Mouse (Mus musculus) urinary bladder, adult 18-20 months (tissue): ENCODE data around the gene Usp2.

Experiments
- DNase-seq, 2 experiments: peaks; one replicate each; pipeline ENCODE4 v3.0.0; 2022; ENCODE audit warnings: low spot score in 2 of 2, mixed read lengths in 2 of 2

Gene Usp2

DNA sequence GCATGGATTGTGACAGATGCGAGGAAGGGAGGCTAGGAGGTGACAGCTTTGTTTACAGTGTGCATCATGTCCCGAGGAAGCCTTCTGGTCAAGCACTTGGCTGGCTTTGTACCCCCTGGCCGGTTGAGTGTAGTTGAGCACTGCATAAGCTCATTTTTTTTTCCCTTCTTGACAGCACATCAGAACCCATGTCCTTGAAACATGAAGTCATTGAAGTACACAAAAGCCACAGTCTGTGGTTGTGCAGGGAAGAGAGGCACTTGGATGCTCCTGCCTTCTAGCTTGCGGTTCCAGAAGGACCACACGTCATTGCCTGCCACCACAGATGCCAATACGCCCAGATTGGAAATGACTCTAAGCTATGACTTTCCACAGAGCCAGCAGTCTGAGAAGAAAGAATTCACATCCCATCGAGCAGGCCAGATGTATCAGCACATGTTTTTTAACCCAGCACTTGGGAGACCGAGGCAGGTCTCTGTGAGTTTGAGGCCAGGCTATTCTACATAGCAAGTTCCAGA, 53.2 kb downstream of the Usp2 start:
- DNase-seq = no peak

- DNase-seq = no peak
Measured at GRCm38 (mm10) chr9:44124317-44124716, 57.5 kb downstream of the Usp2 start.

- no peak for DNase-seq
Measured at GRCm38 (mm10) chr9:44125026-44125425, 58.2 kb downstream of the Usp2 start.

- DNase-seq = peak; percentile 64 to 69
Measured at GRCm38 (mm10) chr9:44125546-44126428, 59.0 kb downstream of the Usp2 start.

DNA sequence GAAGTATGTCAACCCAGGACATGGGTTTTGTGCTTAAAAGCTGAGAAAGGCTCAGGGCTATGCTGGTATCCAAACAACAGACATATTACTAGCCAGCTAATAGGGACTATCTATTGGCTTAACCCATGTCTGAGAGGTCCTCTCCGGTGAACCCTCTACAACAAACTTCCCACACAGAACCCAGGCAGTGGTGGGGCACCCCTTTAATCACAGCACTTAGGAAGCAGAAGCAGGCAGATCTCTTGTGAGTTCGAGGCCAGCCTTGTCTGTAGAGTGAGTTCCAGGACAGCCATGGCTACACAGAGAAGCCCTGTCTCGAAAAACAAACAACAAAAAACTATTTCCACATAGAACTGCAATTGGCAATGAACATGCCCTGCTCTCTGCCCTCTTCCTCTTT, 59.9 kb downstream of the Usp2 start:
- DNase-seq = no peak

DNA sequence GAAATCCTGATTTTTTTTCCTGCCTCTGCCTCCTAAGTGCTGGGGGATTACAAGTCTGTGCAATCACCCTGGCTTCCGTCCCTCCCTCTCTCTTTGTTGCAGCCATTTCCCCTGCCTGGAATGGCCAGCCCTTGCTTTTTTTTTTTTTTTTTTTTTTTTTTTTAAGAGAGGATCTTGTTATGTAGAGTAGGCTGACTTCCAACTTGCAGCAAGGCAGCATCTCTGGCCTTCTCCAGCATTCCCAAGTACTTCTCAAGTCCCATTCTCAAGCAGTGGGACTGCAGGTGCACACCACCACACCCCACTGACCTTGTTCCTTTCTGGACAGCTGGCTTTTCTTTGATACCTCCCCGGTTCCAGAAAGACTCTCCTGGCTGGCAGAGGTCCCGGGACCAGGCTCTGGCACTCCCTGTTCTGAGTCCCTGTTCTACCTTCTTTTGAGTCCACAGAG, 60.6 kb downstream of the Usp2 start:
- no peak for DNase-seq

GRCm38 (mm10) chr9:44129633-44130032, 62.8 kb downstream of the Usp2 start:
- DNase-seq = no peak

- DNase-seq = peak; percentile 49 to 52
Measured at GRCm38 (mm10) chr9:44130034-44130433, 63.2 kb downstream of the Usp2 start.

- no peak for DNase-seq
Measured at GRCm38 (mm10) chr9:44130581-44131275, 63.9 kb downstream of the Usp2 start.

- DNase-seq = no peak
Measured at GRCm38 (mm10) chr9:44131276-44131590, 64.4 kb downstream of the Usp2 start.

DNA sequence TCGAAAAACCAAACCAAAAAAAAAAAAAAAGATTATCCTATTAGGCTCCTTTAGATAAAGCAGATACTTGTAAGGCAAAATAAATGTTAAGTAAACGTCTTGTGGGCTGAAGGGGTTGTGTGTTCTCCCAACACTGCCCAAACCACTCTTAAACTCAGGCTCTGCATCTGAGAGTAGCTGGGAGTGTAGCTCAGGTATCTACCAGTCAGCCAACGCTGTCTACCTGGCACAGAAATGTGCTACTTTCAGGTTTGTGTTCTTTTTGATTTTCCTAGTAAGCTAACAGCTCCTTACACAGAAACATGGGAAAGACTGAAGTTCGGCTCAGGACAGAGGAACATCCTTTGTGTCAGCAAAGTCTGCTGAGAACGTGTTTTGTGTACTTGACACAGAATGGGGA, 65.4 kb downstream of the Usp2 start:
- no peak for DNase-seq

DNA sequence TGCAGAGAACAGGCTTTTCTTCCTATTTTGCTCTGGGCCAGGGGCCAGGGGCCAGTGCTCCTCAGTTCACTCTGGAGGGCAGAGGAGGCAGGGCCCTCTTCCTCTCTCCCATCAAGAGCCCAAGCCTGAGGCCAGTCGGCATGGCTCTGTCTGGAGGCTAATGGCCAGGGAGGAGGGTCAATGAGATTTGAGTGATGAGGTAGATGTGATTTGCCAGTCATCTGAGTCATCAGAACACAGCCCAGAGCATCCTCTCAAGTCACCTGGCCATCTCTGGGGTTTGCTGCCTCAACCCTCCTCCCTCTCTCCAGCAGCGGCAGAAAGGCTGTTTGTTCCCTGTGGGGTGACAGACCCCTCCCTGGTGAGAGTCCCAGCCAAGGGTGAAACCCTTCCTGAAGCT, 66.5 kb downstream of the Usp2 start:
- DNase-seq = no peak

DNA sequence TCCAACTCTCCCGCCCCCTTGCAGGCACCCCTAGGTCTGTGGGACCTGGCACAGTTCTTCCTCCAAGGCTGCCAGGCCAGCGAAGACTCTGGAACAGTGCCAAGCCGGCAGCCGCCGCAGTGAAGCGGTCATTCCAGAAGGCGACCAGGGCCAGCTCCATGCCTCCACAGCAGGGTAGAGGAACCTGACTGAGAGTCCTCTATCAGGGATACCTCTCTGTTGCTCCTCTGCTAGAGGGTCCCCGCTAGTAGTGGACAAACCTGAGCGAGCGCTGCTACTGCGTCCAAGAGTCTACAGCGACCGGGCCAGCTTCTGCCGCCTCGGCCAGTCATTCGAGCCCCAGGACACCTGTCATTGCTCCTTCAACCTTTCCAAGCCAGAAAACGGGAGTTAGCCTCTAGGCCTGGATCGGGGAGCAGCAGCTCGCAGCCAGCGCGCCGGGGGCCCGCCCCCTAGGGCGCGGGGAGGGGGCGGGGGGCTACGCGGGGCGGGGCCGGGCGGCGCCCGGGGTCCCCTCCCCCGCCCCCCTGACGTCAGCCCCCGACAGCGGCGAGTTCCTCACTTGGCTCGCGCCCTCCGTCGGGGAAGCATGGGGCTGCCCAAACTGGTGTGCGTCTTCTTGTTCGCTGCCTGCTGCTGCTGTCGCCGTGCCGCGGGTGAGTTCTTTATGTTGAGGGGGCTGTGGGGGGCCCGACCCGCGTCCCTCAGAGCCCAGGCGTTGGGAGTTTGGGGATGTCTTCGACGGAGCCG, 67.5 kb downstream of the Usp2 start, which contains the start of gene Mcam:
Mcam (plus strand) TSS at position 369 of the 750 bp plus-strand sequence.
- peak; percentile 38 for DNase-seq

GRCm38 (mm10) chr9:44134851-44135730, 68.3 kb downstream of the Usp2 start:
- peak; percentile 27 to 56 for DNase-seq

DNA sequence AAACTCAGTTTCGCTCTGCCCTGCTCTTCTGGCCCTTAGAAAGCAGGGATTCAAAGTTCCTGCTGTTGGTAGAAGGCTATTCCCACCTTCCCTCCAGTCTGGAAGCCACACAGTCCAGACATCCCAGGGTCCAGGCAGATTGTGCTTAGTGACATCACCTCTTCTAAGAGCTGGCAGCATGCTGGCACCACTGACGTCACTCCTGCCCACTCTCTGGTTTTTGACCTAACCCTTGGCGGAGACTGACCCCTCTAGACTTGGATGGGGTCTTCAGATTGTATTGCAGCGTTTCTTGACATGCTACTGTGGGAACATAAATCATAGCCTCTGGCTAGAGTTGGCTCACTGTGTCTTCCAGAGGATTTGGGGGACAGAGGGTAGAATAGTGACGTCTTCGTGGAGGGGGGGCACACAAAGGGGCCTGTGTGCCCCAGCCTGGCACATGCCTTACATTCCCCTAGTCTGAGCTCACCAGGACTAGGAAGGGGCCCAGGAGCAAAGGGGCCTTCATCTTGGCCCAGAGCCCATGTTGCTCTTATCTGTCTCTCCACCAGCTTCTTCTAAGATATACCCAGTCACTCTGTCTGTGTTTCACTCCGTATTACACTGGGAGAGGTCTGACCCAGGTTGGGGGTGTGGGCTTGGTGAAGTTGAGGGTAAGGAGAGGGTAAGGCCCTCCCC, 69.0 kb downstream of the Usp2 start:
- no peak for DNase-seq

DNA sequence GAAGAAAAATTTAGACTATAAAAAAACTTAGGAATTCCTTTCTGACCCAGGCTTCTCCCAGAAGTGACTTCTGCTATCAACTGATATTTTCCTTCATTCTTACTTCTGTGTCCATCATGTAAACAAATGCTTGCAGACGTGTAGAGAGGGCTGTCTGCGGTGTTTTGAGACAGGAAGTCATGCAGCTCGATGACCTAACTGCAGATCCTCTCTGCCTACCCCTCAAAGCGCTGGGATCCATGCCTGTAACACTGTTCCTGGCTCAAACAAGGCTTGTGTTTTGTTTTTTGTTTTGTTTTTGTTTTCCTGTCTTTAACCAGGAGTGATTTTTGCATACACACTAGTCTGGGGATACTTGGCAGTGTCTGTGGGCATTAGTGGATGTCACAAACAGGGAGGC, 71.0 kb downstream of the Usp2 start:
- no peak for DNase-seq

- DNase-seq = no peak
Measured at GRCm38 (mm10) chr9:44141951-44142350, 75.1 kb downstream of the Usp2 start.

GRCm38 (mm10) chr9:44143421-44143820, 76.6 kb downstream of the Usp2 start:
- DNase-seq = no peak

DNA sequence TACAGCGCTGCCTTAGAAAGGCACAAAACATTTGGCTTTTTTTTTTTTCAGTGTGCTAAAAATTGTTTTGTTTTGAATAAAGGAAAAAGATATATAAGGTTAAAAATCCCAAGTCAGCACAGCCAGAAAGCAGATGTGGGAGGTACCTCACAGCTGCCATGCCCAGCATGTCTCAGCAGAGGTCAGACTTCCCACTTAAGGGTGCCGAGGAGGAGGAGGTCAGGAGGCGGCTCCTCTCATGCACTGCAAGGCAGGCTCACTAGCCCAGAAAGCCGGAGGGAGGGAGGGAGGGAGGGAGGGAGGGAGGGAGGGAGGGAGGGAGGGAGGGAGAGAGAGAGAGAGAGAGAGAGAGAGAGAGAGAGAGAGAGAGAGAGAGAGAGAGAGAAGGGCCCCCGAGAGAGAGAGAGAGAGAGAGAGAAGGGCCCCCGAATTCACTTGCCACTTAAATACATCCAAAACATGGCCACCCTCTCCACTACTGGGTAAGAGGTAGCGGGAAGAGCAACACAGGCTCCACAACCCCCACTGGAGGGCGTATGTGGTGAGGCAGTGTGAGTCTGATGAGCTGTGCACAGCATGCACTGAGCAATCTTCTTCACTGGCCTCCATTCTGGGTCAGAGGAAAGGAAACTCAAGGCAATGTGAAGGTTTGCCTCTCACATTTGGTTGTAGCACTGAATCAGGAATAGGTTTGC, 77.3 kb downstream of the Usp2 start:
- DNase-seq = no peak

DNA sequence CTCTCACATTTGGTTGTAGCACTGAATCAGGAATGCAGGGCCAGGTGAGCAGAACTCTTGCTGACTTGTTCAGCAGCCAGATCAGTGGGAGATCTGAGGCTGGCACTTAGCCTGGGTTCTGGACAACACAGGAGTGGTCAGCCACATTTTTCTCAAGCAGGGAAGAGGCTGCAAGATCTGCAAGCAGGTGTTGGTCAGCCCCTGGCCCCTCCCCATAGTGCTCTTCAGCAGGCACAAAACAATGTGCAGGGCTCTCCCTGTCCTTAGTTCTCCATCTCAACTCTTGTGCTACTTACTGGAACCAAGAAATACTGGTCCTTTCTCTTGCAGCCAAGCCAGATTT, 77.9 kb downstream of the Usp2 start:
- no peak for DNase-seq
